Mouse (Mus musculus): Measurements from ENCODE around the gene Mef2c.

The Mef2c gene

DNA sequence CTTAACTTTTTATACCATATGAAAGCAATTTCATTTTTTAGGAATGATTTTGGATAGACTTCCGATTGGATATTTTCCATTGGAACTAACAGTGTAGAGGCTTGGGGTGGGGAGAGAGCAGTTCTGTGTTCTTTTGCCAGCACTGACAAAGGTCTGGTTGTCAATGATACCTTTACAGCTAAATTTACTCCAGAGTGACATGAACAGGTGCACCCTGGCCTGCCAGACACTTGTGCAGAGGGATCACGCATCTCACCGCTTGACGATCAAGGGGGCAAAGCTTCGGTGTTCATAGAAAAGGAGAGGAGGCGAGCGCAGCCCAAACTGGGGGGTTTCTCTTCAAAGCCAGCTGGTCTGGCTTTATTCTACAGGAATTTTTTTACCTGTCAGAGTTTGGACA is at the start of gene Mef2c:
Mef2c (plus strand) TSS at position 116 of the 400 bp plus-strand sequence.
- no peak for DNase-seq

DNA sequence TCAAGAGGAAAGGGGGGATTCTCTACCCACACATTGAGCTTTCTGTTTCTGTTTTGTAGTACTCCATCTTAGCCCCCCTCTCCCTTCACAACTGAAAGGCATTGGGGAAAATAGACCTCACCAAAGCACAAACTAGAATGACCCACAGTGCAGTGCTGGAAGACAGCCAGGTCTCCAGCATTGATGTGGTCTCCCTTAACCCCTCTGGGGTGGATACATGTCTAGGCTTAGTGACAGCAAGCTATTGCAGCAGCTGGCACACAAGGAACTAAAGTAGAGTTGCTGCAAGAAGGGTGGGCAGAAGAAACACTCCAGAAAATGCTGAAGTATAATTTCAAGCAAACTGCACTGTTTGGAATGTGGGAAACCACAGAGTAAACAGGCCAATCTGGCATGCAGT is 45.1 kb upstream of the Mef2c start:
- no peak for DNase-seq

DNA sequence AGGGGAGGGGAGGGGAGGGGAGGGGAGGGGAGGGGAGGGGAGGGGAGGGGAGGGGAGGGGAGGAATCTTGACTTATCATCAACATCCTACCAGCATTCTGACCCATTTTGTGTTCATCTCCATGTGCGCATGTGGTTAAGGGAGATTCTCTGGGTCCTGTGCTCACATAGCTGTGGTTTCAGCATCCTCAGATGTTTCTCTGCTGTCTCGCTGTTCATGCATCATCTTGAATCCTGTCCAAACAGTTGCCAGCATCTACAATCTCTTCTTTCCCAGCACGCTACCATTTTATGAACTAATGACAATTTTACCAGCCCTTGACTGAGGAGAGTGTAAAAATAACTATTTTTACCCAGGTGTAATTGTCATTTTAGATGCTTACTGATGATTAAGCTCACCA is 44.2 kb upstream of the Mef2c start:
- DNase-seq, result no peak

DNA sequence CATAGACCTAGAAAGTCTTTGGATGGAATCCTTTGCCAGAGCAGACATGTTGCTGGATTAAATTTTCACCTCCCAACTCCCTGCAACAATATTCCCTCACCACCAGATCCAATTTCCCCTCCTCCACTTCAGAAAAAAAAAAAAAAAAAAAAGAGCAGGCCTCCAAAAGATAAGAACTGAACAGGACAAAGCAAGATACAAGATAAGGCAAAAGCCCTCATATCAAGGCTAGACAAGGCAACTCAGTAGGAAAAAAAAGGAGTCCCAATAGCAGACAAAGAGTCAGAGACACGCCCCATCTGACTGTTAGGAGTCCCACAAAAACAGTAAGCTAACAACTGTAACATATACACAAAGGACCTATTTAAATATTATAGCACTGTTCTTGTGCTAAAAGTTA is 43.2 kb upstream of the Mef2c start:
- no peak for DNase-seq

DNA sequence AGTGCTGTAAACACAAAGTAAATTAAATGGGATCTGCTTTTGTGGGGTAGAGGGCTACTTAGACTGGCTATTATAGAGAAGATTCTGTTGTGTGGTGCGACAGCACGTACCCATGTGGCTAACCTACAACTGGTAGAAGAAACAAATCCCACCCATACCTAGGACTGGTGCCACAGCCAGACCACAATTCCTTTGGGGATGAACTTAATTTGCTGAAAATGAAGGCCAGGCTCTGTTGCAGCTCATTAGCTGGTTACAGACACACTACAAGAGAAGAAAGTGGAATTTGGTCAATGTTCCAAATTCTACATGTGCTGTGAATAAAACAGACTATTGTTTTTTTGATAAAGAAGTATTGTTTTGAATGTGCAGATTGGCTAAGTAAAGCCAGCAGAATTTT is 42.3 kb upstream of the Mef2c start:
- no peak for DNase-seq

DNA sequence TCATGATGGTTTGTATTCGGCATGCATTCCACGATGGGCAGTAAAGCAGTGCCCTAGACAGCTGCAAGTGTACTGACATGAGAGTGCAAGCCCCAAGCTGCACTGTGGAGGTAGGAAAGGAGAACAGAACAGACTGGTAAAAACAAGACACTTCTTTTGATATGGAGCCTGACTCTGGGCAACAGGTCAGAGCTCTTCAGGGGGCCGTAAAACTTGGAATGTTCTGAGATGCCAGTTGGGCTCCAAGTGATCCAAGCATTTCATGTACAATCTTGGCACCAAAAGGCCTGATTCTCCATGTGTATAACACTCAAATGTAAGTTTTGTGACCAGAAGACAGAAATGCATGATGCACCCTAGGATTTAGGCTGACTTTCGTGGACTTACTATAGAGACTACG is 37.1 kb upstream of the Mef2c start:
- DNase-seq, result no peak

DNA sequence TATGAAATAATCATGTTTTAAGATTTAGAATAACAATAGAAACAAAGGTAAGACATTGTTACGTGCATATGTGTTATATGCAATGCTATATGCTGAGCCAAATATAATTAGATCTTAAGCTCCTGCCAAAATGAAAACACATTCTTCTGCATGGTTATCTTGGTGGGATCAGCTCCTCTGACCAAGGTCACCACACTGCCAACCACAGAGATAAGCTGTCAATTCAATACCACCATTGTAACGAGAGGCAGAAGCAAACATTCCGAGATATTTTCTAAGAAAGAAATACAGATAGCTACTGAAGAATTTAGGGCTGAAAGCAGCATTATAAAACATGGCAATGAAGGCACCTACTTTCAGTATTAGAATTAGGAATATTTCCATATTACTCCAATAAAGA is 35.0 kb upstream of the Mef2c start:
- DNase-seq, result no peak

DNA sequence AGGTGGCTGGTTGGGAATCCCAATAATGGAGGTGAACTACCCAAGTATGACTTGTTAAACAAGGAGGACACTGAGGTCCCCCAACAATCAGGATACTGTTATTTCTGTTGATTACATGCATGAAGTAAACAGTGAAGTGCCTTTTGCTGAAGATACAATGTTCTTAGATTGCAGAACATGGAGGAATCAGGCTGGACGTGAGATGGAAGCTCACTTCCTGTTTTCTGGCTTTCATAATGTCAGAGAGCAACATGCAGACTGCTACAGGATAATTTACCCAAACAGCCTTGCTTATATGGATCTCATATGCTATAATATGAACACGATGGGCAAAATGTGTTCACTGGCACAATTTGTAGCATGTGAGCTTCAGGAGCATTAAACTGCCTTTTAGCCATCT is 30.1 kb upstream of the Mef2c start:
- no peak for DNase-seq

DNA sequence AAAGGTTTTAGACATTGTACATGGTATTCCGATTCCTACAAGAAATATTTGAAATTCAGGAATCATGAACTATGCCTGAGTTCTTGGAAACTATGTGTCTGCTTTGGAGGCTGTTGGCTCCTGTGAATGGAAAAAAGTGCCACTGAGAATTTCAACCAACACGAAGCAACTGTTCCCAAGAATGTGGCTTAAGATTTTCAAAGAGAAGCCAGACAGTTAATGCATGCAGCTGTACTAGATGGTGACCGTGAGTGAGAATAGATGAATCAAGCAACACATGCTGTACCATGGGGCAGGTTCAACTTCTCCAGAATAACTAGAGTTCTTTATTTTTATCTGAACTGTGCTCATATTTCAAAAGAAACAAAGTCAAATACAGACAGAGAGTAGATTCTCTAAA is 23.4 kb upstream of the Mef2c start:
- DNase-seq, result no peak

DNA sequence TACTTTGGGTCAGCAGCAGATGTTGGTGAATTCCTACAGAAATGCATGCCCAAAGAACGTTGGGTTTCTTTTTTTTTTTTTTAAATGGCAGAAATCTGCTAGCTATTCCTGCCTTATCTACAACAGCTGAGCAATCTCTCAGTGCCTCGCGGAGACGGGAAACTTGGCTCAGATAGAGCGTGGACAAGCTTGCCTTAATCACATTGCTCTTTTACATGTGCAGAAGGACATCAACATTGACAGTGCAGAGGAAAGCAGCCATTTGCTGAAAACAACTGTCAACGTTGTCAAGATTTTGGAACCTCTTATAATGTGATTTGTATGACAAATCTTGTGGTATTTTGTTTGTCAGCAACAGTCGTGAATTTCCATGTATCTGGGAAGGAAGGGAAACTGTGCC is 22.5 kb upstream of the Mef2c start:
- DNase-seq, result no peak

DNA sequence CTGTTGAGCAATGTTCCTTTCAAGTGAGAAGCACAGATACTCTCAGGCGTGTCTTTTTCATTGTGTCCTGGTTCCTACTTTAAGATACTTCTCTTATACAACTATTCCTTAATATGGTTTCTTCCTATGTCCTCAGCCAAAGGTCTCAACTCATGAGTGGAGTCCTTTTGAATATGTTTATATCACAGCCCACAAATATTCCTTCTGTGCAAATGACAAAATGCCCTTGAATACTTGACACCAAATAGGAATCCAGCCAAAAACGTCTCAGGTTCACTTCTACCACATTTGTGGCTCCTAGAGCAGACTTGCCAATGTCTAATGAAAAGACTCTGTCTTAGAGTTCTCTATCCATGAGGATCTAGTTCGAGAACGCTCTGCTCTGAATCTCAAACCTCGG is 21.7 kb upstream of the Mef2c start:
- no peak for DNase-seq

DNA sequence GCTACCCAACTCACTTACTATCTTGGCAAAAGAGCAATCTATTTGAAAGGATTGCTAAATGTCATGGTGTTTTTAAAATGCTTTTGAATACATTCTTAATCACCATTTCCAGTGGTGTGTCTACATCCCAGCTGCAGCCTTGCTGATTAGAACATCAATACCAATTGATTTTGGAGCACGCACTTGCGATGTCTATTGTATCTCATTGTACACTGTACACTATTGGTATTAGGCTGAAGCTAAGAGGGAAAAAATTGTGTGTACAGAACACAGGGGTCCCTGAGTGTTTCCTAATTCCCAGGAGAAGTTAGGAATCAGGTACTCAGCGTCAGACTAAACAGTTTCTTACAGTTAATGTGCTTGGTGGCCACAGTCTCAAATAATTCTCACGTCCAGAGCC is 19.6 kb upstream of the Mef2c start:
- no peak for DNase-seq

DNA sequence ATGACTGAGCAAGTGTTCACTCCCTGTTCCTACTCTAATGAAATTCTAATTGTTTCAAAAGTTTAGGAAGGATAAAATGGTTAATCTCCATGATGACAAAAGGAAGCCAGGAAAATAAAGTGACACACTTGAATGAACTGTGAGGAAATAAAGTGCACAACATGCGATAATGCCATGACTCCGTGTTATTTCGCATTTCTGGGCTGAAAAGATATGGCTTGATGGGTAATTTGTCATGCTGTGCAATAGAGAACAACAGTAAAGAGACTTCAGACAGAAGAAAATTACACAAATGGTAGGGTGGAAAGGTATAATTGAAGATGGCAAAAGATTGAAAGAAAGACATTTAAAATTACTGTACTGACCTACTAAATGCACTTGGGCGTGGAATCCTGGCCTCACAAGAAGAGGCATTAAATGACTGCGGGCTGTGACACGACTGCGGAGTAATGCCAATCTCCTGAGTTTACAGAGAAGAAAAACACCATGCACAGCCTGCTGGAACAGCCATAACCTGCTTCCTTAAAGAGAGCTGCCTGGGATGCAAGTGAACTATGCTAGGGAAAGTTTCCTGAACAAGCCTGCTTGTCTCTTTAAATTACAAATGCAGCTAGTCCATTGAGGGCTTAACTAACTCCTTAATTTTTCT is 19.0 kb upstream of the Mef2c start:
- DNase-seq, result no peak

DNA sequence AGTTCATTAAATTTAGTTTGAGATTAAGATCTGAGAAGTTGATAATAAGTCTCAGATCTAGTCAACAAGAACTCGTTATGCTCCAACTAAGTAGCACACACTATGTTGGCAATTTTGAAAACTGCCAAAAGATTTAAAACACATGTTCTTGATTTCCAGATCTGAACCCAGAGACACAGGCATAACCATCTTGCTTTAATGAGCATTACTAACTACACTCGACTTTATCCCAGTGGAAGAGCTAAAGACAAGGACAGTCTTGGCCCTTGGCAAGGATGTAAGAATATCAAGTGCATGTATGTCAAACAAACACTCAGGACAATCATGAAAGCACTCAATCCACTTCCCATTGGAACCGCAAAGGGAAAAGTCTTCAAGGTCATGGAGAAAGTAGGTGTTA is 11.8 kb upstream of the Mef2c start:
- no peak for DNase-seq

DNA sequence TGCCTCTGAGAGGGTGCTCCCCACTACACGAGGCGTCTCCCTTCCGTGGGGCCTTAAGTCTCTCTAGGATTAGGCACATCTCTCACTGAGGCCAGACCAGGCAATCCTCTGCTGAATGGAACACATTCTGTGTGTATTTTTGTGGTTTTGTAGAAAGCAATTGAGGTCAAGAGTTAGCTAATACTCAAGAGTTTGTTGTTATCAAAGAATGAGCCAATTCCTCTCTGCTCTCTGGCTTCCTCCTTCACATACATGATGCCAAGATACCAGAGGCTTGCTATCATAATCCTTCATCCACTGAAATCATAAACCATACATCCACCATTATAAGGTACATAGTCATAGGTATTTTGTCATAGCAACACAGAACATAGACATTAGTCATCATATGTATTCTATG is 6.1 kb upstream of the Mef2c start:
- DNase-seq, result no peak

DNA sequence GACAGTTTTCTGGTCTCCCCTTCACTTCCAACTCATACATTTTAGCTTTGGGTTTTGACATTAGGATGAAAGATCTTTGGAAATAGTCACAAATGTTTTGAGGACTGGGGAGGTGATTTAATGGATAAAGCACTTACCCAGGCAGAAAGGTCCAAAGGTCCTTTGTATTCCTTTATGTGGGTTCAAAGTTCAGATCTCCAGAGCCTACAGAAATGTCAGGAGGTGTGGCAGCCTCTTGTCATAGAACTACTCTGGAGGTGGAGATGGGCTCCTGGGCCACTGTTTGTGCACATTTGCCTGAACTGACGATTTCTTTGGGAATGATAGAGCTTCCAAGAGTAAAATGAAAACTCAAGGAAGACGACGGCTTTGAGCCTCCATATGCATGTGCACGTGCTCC is 4.3 kb upstream of the Mef2c start:
- DNase-seq, result no peak

DNA sequence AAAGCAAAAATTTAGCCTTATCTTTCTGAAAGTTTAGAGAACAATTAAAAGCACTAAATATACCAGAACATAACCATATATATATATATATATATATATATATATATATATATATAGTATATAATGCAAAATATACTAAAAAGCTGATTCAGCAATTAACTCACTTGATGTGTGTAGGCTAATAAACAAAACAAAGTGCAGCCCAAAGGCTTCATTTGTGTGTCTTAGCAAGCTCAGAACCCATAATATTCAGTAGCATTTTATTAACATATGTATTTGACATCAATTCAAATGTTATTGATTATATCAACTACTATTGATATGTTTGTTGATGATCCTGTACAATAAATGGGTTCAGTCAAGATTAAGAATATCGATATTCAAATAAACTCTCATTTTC is 3.9 kb downstream of the Mef2c start:
- DNase-seq, result no peak

DNA sequence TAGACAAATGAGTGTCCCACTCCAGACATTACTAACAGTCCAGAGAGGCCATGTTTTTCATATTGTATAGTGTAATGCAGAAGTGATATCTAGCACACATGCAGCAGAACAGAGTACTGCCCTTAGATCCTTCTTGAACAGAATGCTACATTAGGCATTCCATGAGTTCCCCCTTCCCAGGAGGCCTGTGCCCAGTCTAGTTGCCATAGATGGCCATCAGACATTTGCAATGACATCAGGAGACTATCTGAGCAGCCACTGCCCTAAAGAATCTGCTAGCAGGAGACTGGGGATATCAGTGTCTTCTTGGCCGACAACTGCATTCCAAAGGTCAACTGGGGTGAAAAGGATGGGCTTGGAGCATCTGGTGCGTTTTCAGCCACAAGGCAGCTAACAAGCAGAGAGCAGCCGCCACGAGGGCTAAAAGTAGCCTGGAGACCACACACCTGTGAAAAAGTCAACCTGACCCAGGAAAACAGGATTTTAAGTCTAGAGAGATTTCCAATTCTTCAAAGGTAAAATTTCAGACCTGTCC is 11.2 kb downstream of the Mef2c start:
- no peak for DNase-seq

DNA sequence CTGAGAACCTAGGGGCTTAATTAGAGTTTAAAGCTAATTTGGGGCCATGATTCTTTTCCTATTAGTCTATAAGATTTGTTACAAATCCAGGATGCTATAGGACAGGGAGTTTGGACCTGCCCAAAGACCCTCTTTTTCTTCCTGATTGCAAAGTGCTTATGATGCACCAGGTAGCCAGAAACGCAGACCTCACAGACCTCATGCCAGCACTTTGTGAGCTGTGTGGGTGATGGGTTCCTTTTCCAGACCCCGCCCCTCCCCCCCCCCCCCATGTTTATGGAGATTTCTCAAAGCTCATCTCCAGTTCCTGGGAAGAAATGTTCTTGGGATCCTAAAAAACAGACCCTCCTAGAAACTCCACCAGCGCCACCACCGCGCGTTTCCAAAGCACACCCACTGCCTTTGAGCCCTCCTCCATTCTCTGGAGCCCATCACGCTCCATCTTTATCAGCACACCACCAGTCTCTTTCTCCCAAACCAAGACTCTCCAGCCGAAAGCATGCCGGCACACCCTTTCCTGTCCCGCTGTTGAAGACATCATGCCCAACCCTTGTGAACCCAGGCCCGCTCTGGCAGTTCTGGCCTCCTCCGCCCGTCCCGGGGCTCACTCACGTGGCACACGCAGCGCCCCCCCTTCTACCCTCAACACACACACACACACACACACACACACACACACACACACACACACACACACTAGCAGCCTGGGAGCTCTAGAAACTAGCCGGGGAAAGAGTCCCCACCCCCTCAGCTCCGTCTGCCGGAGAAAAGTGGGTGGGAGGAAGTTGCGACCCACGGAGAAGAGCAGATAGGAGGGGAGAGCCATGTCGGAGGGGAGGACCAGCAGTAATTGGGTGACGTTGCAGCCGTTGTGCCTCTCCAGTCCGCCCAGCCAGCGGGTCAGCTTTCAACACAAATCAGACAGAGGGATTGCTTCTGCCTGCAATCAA is 14.1 kb downstream of the Mef2c start:
- DNase-seq, result peak; percentile 56

DNA sequence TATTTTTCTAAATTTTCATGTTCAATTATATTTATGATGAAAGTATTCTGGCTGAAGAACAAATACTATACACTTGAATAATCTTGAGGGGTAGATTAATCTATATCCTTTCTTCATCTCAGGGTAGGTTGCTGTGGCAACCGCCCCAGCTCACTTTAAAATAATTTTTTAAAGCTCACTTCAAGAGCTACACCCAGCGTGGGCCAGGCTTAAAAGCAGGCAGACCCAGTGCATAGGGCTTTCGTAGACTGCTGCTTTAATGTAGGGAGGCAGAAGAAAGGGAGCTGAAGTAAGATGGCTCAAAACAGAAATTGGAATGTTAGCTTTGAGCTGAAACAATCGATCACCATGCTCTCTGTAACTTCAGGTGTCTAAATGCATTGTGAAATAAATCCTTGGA is 17.0 kb downstream of the Mef2c start:
- no peak for DNase-seq

DNA sequence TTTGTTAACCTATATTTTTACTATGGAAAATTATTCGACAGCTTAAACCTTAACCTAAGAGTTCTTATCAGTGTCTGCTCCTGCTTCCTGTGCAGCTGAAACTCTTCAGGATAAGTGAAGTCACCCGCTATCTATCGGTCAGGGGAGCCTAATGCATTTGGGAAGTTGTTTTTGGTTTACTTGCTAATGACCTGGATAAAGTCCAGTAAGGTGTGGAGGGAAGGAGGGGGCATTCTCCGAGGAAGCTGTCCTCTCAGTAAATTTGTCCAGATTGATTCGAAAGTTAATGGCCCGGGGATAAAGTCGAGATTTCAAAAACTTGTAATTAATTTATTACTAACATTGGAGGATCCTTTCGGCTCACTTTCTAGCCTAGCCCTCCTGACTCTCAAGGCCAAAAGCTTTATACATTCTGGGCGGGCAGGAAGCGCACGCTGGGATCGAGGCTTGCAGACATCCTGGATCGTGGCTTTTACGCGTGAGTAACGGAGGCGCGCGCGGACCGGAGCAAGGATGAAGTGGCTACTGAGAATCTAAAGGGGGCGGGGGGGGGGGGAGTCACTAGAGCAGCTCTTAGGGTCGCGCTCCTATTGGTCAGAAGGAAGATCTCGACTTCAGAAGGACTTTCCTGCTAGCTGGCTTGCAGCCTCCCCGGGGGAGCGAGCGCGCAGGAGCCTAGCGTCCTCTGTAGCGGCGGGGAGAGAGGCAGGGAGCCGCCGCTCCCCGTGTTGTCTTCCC is 19.6 kb downstream of the Mef2c start:
- DNase-seq, result peak; percentile 67

DNA sequence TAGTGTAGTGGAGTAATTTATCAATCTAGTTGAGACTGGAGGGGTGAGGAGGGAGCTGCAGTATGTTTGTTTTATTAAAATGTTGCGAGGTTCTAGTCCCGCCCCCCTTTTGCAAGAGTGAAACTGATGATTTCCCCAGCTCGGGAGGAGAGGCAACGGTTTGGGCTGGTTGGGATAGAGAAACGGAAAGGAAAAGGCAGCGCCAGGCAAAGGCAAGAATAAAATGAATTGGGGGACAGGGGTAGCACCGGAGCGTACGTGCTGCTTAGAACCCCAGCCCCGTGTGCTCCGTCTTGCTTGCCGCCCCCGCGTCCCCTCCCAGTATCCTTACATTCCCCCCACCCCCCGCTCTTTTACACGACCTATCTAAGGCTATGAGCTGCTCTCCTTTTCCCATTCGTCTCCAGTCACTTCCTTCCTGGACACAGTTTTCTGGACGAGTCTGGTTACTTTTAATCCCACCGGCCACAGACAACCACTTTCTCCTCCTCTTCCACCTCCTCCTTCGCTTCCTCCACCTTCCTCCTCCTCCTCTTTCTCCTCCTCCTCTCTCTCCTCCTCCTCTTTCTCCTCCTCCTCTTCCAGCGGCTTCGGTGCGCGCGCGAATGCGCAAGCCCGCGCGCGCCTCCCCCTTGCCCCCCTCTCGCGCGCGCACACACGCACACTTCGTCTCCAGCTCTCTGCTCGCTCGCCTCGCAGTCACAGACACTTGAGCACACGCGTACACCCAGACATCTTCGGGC is 20.5 kb downstream of the Mef2c start:
- DNase-seq, result peak; percentile 73
